Mouse (Mus musculus) stomach, embryonic 15.5 days (tissue): ENCODE results near the gene Vash1. TPM values are rescaled to one million over a fixed set of nuclear protein-coding genes. Genes with fewer than 3 reads are reported as not detected.

ENCODE experiments used
- ATAC-seq: fragments of 200-750 bp; cut with Nextera tagmentation; 2 replicates; pipeline ENCODE4 v1.8.0; 2017; ENCODE audit warnings: low read depth, moderate number of reproducible peaks, moderate TSS enrichment; ENCODE audit not compliant: insufficient read depth, low FRiP score
- H3K27ac ChIP-seq: fragments of 300-500 bp; sonication (generic); 2 replicates; pipeline ENCODE4 v1.5.1; 2015; ENCODE audit warnings: mild to moderate bottlenecking, inconsistent platforms
- H3K27me3 ChIP-seq: fragments of 300-500 bp; sonication (generic); replicated peaks from 2 replicates; pipeline ENCODE4 v1.6.1; 2015; ENCODE audit warnings: inconsistent platforms
- H3K36me3 ChIP-seq: fragments of 300-500 bp; sonication (generic); 2 replicates; pipeline ENCODE4 v1.6.1; 2015; ENCODE audit warnings: inconsistent platforms
- H3K4me1 ChIP-seq: fragments of 300-500 bp; sonication (generic); 2 replicates; pipeline ENCODE4 v1.6.1; 2015; ENCODE audit warnings: inconsistent platforms
- H3K4me2 ChIP-seq: fragments of 300-500 bp; sonication (generic); 2 replicates; pipeline ENCODE4 v1.6.1; 2015; ENCODE audit warnings: mild to moderate bottlenecking, inconsistent platforms
- H3K4me3 ChIP-seq: fragments of 300-500 bp; sonication (generic); replicated peaks from 2 replicates; pipeline ENCODE4 v1.5.1; 2015; ENCODE audit warnings: inconsistent platforms
- H3K9ac ChIP-seq: fragments of 300-500 bp; sonication (generic); 2 replicates; pipeline ENCODE4 v1.6.1; 2015; ENCODE audit warnings: inconsistent platforms
- H3K9me3 ChIP-seq: fragments of 300-500 bp; sonication (generic); 2 replicates; pipeline ENCODE4 v1.6.1; 2016; ENCODE audit warnings: inconsistent platforms
- whole genome bisulfite sequencing: fragments of 180-500 bp; shearing (Covaris S2); methylation state at CpG from one replicate; pipeline ENCODE4 v1.1.7; 2015; 5-methylcytosine and 5-hydroxymethylcytosine counted together
- polyA plus RNA-seq: library from polyadenylated mRNA; unstranded; fragments of >200 nt; fragmentation: Nextera tagmentation; extraction: Ambion mirVana; gene quantifications from 2 replicates; pipeline ENCODE4 v1.2.1, GENCODE M21; 2015

The Vash1 gene
- polyA plus RNA-seq, 1 experiment from 2014 or later = 8.7 TPM

- Histone ChIP-seq H3K9me3 (no peaks in the 10 kb centered on the region), H3K4me3 (peak within 1 kb of the TSS; percentile 70), H3K27ac (peak within 1 kb of the TSS; percentile 48; the same call in 1 of the 2 replicates), H3K9ac (peak within 1 kb of the TSS; percentile 60; the same call in 1 of the 2 replicates), H3K27me3 (no peaks in the 10 kb centered on the region), H3K4me2 (peak within 1 kb of the TSS; percentile 98), H3K36me3 (no peaks in the 10 kb centered on the region), H3K4me1 (no peaks in the 10 kb centered on the region)
- WGBS = under 1% methylated on average over 43 of the region's 44 CpGs
- ATAC-seq = peak; percentile 99
These were observed 47.7 kb downstream of the Vash1 start, which contains the start of gene Angel1 for GRCm38 (mm10) chr12:86726120-86726640. Gene Angel1, minus strand, starts transcription at chr12:86726460.

GRCm38 (mm10) chr12:86734319-86734810 lies 55.9 kb downstream of the Vash1 start, which contains the start of gene Lrrc74a:
Gene Lrrc74a, plus strand, starts transcription at chr12:86734369.
- Histone ChIP-seq H3K9ac (no peak within 1 kb of the TSS), H3K4me2 (no peak within 1 kb of the TSS), H3K9me3 (no peaks in the 10 kb centered on the region), H3K4me3 (no peak within 1 kb of the TSS), H3K27me3 (no peaks in the 10 kb centered on the region), H3K27ac (no peak within 1 kb of the TSS), H3K4me1 (no peaks in the 10 kb centered on the region), H3K36me3 (no peaks in the 10 kb centered on the region)
- ATAC-seq = no peak
- 84% methylated on average over 8 of the region's 8 CpGs for WGBS

Other genes starting within 250 kb of the Vash1 start
- 7.1 and 9.0 TPM in 2 replicates for gene Angel1, start 47.8 kb downstream of the Vash1 start, polyA plus RNA-seq
- 0.08 TPM in 1 of 2 replicates, not detected in the other for gene Lrrc74a, start 55.7 kb downstream of the Vash1 start, polyA plus RNA-seq
- gene Irf2bpl, start 206.1 kb downstream of the Vash1 start, polyA plus RNA-seq = 28.4 and 29.3 TPM in 2 replicates